Mouse (Mus musculus) G1E (cell line): ENCODE results near the gene Tmcc1.

Source experiments
- CTCF ChIP-seq: IDR thresholded peaks from 2 replicates; pipeline ENCODE4 v1.5.1; 2012; ENCODE audit warnings: low read depth, low read length, inconsistent platforms, mixed read lengths
- GATA1 ChIP-seq: IDR thresholded peaks from 2 replicates; pipeline ENCODE4 v1.6.1; 2012; ENCODE audit warnings: borderline replicate concordance, low read length, inconsistent platforms, mixed read lengths
- GATA2 ChIP-seq: IDR thresholded peaks from 2 replicates; pipeline ENCODE4 v1.6.1; 2012; ENCODE audit warnings: low read depth, low read length, inconsistent platforms, borderline replicate concordance
- POLR2AphosphoS5 ChIP-seq: IDR thresholded peaks from 2 replicates; pipeline ENCODE4 v1.6.1; 2012; ENCODE audit warnings: low read depth, low read length, inconsistent platforms; ENCODE audit not compliant: insufficient replicate concordance
- TAL1 ChIP-seq: conservative IDR thresholded peaks from 2 replicates; pipeline ENCODE4 v1.6.1; 2012; ENCODE audit warnings: low read depth, low read length, inconsistent platforms, mixed read lengths

GRCm38 (mm10) chr6:116228785-116229525 is 35.7 kb upstream of the Tmcc1 start:
- peak; percentile 92 for TF ChIP-seq CTCF
- no peak for TF ChIP-seq POLR2AphosphoS5
- no peak for TF ChIP-seq TAL1
- no peak for TF ChIP-seq GATA1
- TF ChIP-seq GATA2: no peak
